Mouse (Mus musculus): ENCODE measurements at regions not wholly inside any gene's neighbourhood (a gene's known extent, or its start where the extent isn't known, plus 50 kb on each side); places are given as distances from the start of the nearest gene placed in this dataset.

DNA sequence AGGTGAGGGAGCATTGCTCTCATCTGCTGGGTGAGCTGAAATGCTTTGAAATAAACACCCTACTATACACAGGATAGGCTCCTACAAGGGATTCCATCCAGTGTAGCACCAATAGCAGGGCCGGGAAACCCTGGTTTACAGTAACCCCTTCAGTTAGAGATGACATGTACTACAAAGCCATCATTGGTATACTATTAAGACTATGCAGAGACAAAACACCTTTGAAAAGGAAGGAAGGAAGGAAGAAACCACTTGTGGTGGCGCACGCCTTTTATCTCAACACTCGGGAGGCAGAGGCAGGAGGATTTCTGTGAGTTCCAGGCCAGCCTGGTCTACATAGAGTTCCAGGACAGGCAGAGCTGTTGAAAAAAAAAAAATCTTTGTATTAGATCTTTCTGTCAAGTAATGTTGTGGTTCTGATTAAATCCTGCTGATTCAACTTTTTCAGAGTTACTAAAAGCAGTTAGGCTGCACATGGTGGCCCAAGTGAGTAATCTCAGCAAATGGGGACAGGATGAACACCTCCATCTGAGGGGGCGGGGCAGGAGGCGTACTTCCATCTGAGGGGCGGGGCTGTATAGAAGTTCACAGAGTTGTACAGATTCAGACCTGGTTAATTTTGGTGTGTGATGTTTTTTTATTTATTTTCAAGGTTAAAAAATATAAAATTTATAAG, 53.2 kb upstream of the Cpsf6 start:
- TF ChIP-seq CTCF (IDR thresholded peaks at IDR 0.05; ENCODE audit: low read depth), result no peak
- no peak for TF ChIP-seq EP300 (IDR thresholded peaks at IDR 0.05; ENCODE audit: low read depth)
